Mouse (Mus musculus) left cerebral cortex, postnatal 25 days (tissue): ENCODE data around the gene Gm36210. TPM values are rescaled to one million over a fixed set of nuclear protein-coding genes. Genes with fewer than 3 reads are reported as not detected.

Source experiments
- DNase-seq, 2 experiments: peaks; one replicate each; pipeline ENCODE4 v3.0.0; 2022; ENCODE audit warnings: low spot score in 2 of 2, mixed read lengths in 1 of 2
- intact Hi-C: fragments of 180-260 bp; cut with DNase I; formaldehyde crosslinking; loops from one replicate; pipeline ENCODE4 v1.15.1; 2025
- total RNA-seq, 2 experiments: library from RNA; stranded (reverse); gene quantifications; 2 replicates each; pipeline ENCODE4 v1.2.3; 2021

Gm36210 gene
- total RNA-seq, 2 experiments from 2014 or later, result 0.25 TPM; not detected in 1

DNA sequence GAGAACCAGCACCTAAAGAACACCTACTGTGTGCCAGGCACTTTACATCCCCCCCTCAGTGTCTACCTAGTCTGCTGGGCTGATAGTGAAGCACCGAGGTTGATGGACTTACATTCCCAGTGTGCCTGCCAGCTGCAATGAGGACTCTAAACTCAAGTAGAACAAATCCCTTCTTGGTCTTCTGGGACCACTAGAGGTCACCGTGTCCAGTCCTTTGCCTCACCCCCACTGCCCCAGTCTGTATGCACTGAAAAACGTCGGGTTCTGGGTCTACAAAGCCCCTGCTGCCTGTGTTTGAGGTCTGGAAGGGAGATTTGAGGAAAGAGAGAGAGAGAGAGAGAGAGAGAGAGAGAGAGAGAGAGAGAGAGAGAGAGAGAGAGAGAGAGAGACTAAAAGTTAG, 18.2 kb upstream of the Gm36210 start:
- intact Hi-C loops, result loop anchor here (5.0 kb wide), 2 partner anchors 57 to 112 kb away; partner anchors contain the start of gene Ube2s
- DNase-seq, result no peak

DNA sequence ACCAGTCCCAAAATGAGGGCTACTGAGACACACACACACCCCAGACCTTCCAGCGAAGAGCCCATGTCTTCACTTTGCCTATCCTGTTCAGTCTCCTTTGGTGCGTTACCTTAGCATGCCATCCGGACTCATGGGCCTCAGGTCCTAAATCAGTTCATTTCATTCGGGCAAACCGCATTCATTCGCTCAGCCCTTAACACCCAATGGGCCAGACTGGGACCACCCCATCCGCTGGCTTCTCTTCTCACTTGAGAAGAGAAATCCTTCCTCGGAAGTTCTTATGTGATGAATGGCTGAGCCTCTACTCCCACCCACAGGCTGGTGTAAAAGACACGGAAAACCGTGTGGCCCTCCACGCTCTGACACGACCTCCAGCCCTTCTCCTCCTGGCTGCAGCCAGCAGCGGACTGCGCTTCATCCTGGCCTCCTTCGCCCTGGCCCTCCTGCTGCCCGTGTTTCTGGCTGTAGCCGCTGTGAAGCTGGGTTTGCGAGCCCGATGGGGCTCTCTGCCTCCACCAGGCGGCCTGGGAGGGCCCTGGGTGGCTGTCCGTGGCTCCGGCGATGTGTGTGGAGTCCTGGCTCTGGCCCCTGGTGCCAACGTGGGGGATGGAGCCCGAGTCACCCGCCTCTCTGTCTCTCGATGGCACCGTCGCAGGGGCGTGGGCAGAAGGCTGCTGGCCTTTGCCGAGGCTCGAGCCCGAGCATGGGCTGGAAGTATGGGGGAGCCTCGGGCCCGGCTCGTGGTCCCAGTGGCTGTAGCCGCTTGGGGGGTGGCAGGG, 17.5 kb upstream of the Gm36210 start:
- DNase-seq, result peak; percentile 63 to 68
- intact Hi-C loops, result loop anchor here (2.0 to 5.0 kb wide), 3 partner anchors 56 to 111 kb away; partner anchors contain the start of gene Ube2s

GRCm38 (mm10) chr7:4922931-4923565, 16.7 kb upstream of the Gm36210 start:
- intact Hi-C loops, result loop anchor here (2.0 to 5.0 kb wide), 3 partner anchors 56 to 111 kb away; partner anchors contain the start of gene Ube2s
- DNase-seq, result peak; percentile 74 to 76

- intact Hi-C loops, result loop anchor here (2.0 to 5.0 kb wide), 3 partner anchors 55 to 110 kb away; partner anchors contain the start of gene Ube2s
- DNase-seq, result peak; percentile 88 to 94
These were observed 16.2 kb upstream of the Gm36210 start for GRCm38 (mm10) chr7:4922508-4922907.

- intact Hi-C loops, result loop anchor here (2.0 to 5.0 kb wide), 3 partner anchors 55 to 110 kb away; partner anchors contain the start of gene Ube2s
- DNase-seq, result no peak
These were observed 15.6 kb upstream of the Gm36210 start, which contains the start of gene Nat14 for GRCm38 (mm10) chr7:4921824-4922482. Gene Nat14 (plus strand): TSS chr7:4922028.

GRCm38 (mm10) chr7:4920976-4921823, 14.9 kb upstream of the Gm36210 start:
- intact Hi-C loops, result loop anchor here (5.0 kb wide), 2 partner anchors 54 to 109 kb away; partner anchors contain the start of gene Ube2s

GRCm38 (mm10) chr7:4920496-4920895, 14.2 kb upstream of the Gm36210 start:
- intact Hi-C loops, result loop anchor here (5.0 kb wide), 2 partner anchors 53 to 108 kb away; partner anchors contain the start of gene Ube2s
- DNase-seq, result no peak

More at GRCm38 (mm10) chr7:4920976-4921823, 14.9 kb upstream of the Gm36210 start:
- no peak for DNase-seq

DNA sequence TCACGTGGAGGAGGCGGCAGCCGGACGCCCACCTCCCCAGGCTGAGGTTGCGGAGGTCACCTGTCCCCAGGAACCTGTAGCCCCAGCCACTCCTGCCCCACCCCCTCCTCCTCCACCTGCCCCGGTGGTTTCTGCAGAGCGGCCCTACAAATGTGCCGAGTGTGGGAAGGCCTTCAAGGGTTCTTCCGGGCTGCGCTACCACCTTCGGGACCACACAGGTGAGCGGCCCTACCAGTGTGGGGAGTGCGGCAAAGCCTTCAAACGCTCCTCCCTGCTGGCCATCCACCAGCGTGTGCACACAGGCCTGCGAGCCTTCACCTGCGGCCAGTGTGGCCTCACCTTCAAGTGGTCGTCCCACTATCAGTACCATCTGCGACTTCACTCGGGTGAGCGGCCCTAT, 13.7 kb upstream of the Gm36210 start:
- no peak for DNase-seq
- intact Hi-C loops, result loop anchor here (5.0 kb wide), 2 partner anchors 53 to 108 kb away; partner anchors contain the start of gene Ube2s

DNA sequence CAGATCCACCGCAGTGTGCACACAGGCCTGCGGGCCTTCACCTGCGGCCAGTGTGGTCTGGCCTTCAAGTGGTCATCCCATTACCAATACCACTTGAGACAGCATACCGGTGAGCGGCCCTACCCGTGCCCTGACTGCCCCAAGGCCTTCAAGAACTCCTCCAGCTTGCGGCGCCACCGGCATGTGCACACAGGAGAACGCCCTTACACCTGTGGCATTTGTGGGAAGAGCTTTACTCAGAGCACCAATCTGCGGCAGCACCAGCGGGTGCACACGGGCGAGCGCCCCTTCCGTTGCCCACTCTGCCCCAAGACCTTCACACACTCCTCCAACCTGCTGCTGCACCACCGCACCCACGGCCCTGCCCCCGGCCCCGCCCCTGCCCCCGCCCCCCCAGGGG, 12.8 kb upstream of the Gm36210 start:
- DNase-seq, result no peak
- intact Hi-C loops, result no loop called here

GRCm38 (mm10) chr7:4918681-4919080, 12.4 kb upstream of the Gm36210 start:
- intact Hi-C loops, result no loop called here
- DNase-seq, result no peak

- intact Hi-C loops, result no loop called here
- DNase-seq, result no peak
These were observed 11.2 kb upstream of the Gm36210 start for GRCm38 (mm10) chr7:4917494-4917893.

GRCm38 (mm10) chr7:4915669-4916416, 9.5 kb upstream of the Gm36210 start:
- intact Hi-C loops, result no loop called here
- DNase-seq, result peak; percentile 58 to 61

DNA sequence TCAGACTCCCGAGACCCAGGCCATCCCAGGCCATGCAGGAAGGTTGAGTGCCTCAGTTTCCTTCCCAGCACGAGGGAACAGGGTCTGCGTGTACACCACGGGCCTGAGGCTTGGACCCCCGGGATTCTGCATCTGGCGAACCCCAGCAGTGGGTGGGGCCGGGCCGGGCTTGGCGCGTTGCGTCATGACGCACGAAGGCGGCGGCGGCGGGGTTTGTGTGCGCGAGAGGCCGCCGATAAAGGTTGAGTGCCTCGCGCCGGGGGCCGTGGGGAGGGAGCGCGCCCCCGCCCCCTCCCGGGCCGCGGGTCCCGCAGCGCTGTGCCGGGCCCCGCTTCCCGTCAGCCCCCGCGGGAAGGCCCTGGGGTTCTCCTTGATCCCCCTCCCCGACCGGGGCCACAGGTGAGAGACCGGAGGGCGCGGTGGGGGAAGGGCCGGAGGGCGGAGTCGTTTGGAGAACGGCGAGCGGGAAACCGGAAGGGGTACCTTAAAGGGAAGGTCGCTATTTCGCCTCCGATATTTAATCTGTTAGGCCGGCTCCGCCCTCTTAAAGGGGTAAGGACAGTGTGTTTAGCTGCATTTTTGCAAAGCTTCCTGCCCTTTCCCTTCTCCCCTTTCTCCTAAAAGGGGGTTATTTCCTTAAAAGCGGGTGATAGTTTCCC, 8.8 kb upstream of the Gm36210 start, which contains the start of gene Zfp628:
TSS of gene Zfp628 (plus strand) at position 211 of the 659 bp plus-strand sequence.
- peak; percentile 95 to 98 for DNase-seq

DNA sequence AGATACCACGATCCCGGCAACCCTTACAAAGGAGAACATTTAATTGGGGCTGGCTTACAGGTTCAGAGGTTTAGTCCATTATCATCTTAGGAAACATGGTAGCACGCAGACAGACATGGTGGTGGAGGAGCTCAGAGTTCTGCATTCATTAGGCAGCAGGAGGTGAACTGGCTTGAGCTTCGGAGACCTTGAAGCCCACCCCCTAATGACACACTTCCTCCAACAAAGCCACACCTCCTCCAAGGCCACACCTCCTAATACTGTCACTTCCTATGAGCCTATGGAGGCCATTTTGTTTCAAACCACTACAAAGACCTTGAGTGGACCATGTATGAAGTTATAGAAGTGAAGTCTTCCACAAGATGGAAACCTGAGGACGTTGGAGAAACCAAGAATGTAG, 5.9 kb upstream of the Gm36210 start:
- intact Hi-C loops, result no loop called here
- DNase-seq, result no peak

More for the DNA sequence above, 8.8 kb upstream of the Gm36210 start, which contains the start of gene Zfp628:
- intact Hi-C loops, result no loop called here

DNA sequence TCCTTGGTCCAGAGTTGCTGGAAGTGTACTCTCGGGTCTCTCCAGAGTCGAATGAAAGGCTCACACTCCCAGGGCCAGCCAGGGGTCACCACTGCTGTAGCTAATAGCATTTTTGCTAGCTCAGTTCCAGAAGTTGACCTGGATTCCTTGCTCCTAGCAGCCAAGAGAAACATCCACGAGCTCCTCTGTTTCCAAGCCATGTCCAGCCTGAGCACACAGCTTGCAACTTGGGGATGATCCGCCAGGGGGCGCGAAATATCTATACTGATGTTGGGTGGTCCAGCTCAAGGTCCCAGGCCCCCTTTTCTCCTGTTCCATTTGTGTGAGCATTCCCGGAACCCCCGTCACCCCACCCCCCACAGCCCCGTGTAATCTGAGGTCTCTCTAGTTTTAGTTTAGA, 5.2 kb upstream of the Gm36210 start:
- intact Hi-C loops, result loop anchor here (1.0 kb wide), 1 partner anchor 28 kb away; no protein-coding TSS in a partner anchor
- peak; percentile 48 to 50 for DNase-seq

DNA sequence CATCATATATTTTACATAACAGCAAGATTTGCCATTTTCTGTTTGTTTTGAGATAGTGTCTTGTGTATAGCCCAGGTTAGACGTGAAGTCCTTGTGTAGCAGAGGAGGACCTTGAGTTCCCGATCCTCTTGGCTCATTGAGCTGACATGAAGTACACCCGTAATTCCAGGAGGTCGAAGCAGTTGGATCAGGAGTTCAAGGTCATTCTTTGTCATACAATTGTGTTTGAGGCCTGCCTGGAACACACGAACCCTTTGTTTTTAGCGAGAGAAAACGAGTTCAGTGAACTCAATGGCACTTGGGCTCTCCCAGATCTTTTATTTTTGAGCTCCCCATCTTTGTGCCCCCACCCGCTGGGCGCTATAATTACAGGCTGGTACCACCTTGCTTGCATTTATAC, 3.9 kb downstream of the Gm36210 start:
- intact Hi-C loops, result no loop called here
- DNase-seq, result no peak

DNA sequence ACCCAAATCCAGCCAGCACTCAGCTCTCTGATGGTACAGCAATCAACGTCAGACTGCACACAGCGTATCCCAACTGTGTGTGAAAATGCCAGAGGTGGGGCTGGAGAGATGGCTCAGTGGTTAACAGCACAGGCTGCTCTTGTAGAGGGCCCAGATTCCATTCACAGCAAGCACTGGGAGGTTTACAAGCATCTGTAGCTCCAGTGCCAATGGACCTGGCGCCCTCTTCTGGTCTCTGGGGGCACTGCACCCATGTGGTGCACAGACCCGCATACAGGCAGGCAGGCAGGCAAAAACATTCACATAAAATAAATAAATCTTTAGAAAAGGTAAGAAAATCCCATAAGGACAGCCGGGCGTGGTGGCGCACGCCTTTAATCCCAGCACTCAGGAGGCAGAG, 5.1 kb downstream of the Gm36210 start:
- DNase-seq, result no peak
- intact Hi-C loops, result no loop called here

GRCm38 (mm10) chr7:4900523-4900851, 5.8 kb downstream of the Gm36210 start:
- intact Hi-C loops, result no loop called here
- DNase-seq, result no peak
